Mouse (Mus musculus) 3134 (cell line): ENCODE data around the gene Tacr2.

ENCODE experiments used
- DNase-seq: peaks from one replicate; pipeline ENCODE4 v3.0.0-alpha.2; 2011; ENCODE audit warnings: low spot score; ENCODE audit not compliant: insufficient read length; ENCODE audit errors: extremely low read depth

The Tacr2 gene

GRCm38 (mm10) chr10:62238688-62239087 is 13.6 kb upstream of the Tacr2 start:
- no peak for DNase-seq

- peak; percentile 19 for DNase-seq
Measured at GRCm38 (mm10) chr10:62239270-62239669, 13.0 kb upstream of the Tacr2 start.

- no peak for DNase-seq
Measured at GRCm38 (mm10) chr10:62242358-62242757, 9.9 kb upstream of the Tacr2 start.

GRCm38 (mm10) chr10:62242896-62243295 is 9.3 kb upstream of the Tacr2 start:
- peak; percentile 56 for DNase-seq

- no peak for DNase-seq
Measured at GRCm38 (mm10) chr10:62244067-62244466, 8.2 kb upstream of the Tacr2 start.

GRCm38 (mm10) chr10:62247156-62247555 is 5.1 kb upstream of the Tacr2 start:
- no peak for DNase-seq

GRCm38 (mm10) chr10:62247815-62248214 is 4.4 kb upstream of the Tacr2 start:
- no peak for DNase-seq

- DNase-seq = no peak
Measured at GRCm38 (mm10) chr10:62252496-62253235, 428 bp downstream of the Tacr2 start.

- no peak for DNase-seq
Measured at GRCm38 (mm10) chr10:62258298-62258697, 6.1 kb downstream of the Tacr2 start.

- peak; percentile 73 for DNase-seq
Measured at GRCm38 (mm10) chr10:62261115-62261886, 9.1 kb downstream of the Tacr2 start.

- no peak for DNase-seq
Measured at GRCm38 (mm10) chr10:62264299-62264698, 12.1 kb downstream of the Tacr2 start.

GRCm38 (mm10) chr10:62269278-62269677 is 17.0 kb downstream of the Tacr2 start:
- DNase-seq = no peak

- peak; percentile 27 for DNase-seq
Measured at GRCm38 (mm10) chr10:62275235-62275634, 23.0 kb downstream of the Tacr2 start.

- DNase-seq = no peak
Measured at GRCm38 (mm10) chr10:62277499-62278293, 25.5 kb downstream of the Tacr2 start.

- no peak for DNase-seq
Measured at GRCm38 (mm10) chr10:62279066-62279465, 26.8 kb downstream of the Tacr2 start.

GRCm38 (mm10) chr10:62279671-62280070 is 27.4 kb downstream of the Tacr2 start:
- DNase-seq = no peak

- no peak for DNase-seq
Measured at GRCm38 (mm10) chr10:62282782-62283181, 30.5 kb downstream of the Tacr2 start.

GRCm38 (mm10) chr10:62283206-62283792 is 31.1 kb downstream of the Tacr2 start:
- no peak for DNase-seq

- DNase-seq = no peak
Measured at GRCm38 (mm10) chr10:62287460-62288124, 35.4 kb downstream of the Tacr2 start.

GRCm38 (mm10) chr10:62294112-62294511 is 41.9 kb downstream of the Tacr2 start:
- DNase-seq = no peak
